Mouse (Mus musculus) stomach, embryonic 14.5 days (tissue): ENCODE results near the gene Gm13697. TPM values are rescaled to one million over a fixed set of nuclear protein-coding genes. Genes with fewer than 3 reads are reported as not detected.

Source experiments
- ATAC-seq: fragments of 200-750 bp; cut with Nextera tagmentation; 2 replicates; pipeline ENCODE4 v1.8.0; 2017; ENCODE audit warnings: low read depth, moderate TSS enrichment; ENCODE audit not compliant: insufficient number of reproducible peaks, insufficient read depth, low FRiP score
- H3K27ac ChIP-seq: fragments of 300-500 bp; sonication (generic); 2 replicates; pipeline ENCODE4 v1.5.1; 2014; ENCODE audit warnings: mild to moderate bottlenecking, low read length, moderate library complexity, mixed read lengths
- H3K27me3 ChIP-seq: fragments of 300-500 bp; sonication (generic); 2 replicates; pipeline ENCODE4 v1.6.1; 2014; ENCODE audit warnings: low read length, control low read depth, mixed read lengths; ENCODE audit not compliant: control insufficient read depth, insufficient read depth
- H3K36me3 ChIP-seq: fragments of 300-500 bp; sonication (generic); 2 replicates; pipeline ENCODE4 v1.6.1; 2014; ENCODE audit warnings: mild to moderate bottlenecking, control low read depth, low read length, moderate library complexity, mixed read lengths; ENCODE audit not compliant: control insufficient read depth, insufficient read depth
- H3K4me1 ChIP-seq: fragments of 300-500 bp; sonication (generic); 2 replicates; pipeline ENCODE4 v1.6.1; 2014; ENCODE audit warnings: low read length, control low read depth, mixed read lengths; ENCODE audit not compliant: control insufficient read depth, insufficient read depth
- H3K4me2 ChIP-seq: fragments of 300-500 bp; sonication (generic); replicated peaks from 2 replicates; pipeline ENCODE4 v1.6.1; 2014; ENCODE audit warnings: low read depth, low read length, control low read depth
- H3K4me3 ChIP-seq: fragments of 300-500 bp; sonication (generic); 2 replicates; pipeline ENCODE4 v1.5.1; 2014; ENCODE audit warnings: low read depth, low read length, control low read depth
- H3K9ac ChIP-seq: fragments of 300-500 bp; sonication (generic); replicated peaks from 2 replicates; pipeline ENCODE4 v1.6.1; 2014; ENCODE audit warnings: low read depth, mild to moderate bottlenecking, control low read depth, low read length, moderate library complexity, mixed read lengths
- H3K9me3 ChIP-seq: fragments of 300-500 bp; sonication (generic); 2 replicates; pipeline ENCODE4 v1.6.1; 2016; ENCODE audit warnings: low read depth, low read length, control low read depth; ENCODE audit not compliant: control insufficient read depth
- WGBS: fragments of 180-500 bp; shearing (Covaris S2); extraction: QIAGEN DNeasy Blood & Tissue Kit; methylation state at CpG from one replicate; pipeline ENCODE4 v1.1.7; 2014; 5-methylcytosine and 5-hydroxymethylcytosine counted together
- polyA plus RNA-seq: library from polyadenylated mRNA; unstranded; fragments of >200 nt; fragmentation: Nextera tagmentation; extraction: Ambion mirVana; gene quantifications from 2 replicates; pipeline ENCODE4 v1.2.1, GENCODE M21; 2014

Gene Gm13697
- polyA plus RNA-seq, 1 experiment from 2014 or later = not detected

DNA sequence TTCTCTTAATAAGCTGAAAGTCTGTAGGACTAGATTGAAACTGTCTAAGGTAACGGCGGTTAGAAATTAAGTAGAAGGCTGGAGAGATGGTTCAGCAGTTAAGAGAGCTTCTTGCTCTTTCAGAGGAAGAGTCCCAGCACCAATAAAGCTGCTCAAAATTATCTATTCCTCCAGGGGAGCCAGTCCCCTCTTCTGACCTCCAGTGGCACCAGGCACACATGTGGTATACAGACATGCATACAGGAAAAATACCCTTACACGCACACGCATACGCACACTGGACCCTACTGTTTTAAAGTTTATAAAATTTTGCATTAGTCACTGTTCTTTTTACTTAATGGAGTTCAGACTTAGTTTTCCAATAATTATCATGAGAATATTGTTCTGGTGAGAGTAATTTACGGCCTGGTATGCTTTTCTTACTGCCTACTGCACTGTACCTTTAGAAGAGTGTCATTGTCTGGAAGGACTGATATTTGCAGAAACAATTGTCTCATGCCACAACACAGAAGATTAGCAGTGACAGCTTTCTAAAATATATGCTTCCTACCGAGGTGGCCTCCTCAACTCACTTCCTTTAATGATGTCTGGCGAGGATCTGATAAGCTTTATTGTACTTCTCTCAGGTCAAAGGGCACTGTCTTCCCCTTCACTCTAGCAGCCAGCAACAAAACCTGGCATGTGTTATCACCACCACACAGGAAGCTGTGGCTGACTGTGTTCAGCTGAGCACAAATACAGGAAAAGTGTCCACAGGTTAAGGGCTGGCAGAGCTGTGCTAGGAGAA, 35.2 kb downstream of the Gm13697 start:
- Histone ChIP-seq H3K36me3 (no peaks in the 10 kb centered on the region), H3K9me3 (no peaks in the 10 kb centered on the region), H3K4me1 (no peaks in the 10 kb centered on the region), H3K9ac (no peak overlapping the region), H3K4me2 (no peak overlapping the region), H3K4me3 (no peak overlapping the region), H3K27me3 (no peaks in the 10 kb centered on the region), H3K27ac (no peak overlapping the region)
- ATAC-seq = no peak
- WGBS = 65% methylated on average over 8 of the region's 8 CpGs

DNA sequence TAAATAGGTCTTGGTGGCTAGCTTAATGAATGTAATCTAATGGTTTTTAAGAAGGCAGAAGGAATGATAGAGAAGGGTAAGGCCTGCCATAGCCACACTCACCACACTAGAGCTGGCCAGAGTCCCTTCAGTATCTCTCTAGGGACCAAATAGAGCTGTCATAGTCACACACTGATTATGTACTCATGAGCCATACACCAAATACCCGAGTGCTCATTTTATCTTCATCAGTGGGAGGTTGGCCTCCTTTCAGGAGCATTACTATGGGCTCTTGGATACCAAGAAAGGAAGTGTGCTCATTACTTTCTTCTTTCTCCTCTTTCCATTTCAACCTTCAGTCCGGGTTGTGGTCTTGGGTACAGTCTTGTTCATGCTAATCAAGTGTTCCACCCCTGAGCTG, 37.4 kb downstream of the Gm13697 start:
- Histone ChIP-seq H3K36me3 (no peaks in the 10 kb centered on the region), H3K4me2 (no peak overlapping the region), H3K4me3 (no peak overlapping the region), H3K27ac (no peak overlapping the region), H3K27me3 (no peaks in the 10 kb centered on the region), H3K9ac (no peak overlapping the region), H3K4me1 (no peaks in the 10 kb centered on the region), H3K9me3 (no peaks in the 10 kb centered on the region)
- no peak for ATAC-seq
- WGBS = 86% methylated on average over 2 of the region's 2 CpGs

DNA sequence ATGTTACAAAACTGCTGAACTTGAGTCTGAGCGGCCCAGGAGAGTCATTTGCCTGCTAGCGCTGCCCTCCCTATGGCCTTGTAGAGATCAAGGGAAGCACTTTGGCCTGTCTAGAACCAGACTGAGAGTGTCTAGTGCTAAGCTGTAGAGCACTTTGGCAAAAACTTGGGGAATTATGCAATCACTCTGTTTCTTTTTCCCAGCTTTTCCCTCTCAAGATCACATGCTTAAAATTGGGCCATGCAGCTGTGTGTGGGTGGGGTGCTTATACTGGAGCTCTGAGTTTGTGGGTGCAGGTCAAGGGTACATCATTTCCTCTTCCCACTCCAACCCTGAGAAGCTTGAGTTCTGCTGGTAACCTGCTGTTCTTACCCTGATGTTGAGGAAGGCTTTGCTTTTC, 38.4 kb downstream of the Gm13697 start:
- no peak overlapping the region for H3K4me2 ChIP-seq
- WGBS = 85% methylated on average over 2 of the region's 2 CpGs
- no peaks in the 10 kb centered on the region for H3K4me1 ChIP-seq
- no peaks in the 10 kb centered on the region for H3K27me3 ChIP-seq
- no peak overlapping the region for H3K4me3 ChIP-seq
- H3K36me3 ChIP-seq = no peaks in the 10 kb centered on the region
- no peaks in the 10 kb centered on the region for H3K9me3 ChIP-seq
- no peak overlapping the region for H3K9ac ChIP-seq
- no peak for ATAC-seq
- no peak overlapping the region for H3K27ac ChIP-seq

DNA sequence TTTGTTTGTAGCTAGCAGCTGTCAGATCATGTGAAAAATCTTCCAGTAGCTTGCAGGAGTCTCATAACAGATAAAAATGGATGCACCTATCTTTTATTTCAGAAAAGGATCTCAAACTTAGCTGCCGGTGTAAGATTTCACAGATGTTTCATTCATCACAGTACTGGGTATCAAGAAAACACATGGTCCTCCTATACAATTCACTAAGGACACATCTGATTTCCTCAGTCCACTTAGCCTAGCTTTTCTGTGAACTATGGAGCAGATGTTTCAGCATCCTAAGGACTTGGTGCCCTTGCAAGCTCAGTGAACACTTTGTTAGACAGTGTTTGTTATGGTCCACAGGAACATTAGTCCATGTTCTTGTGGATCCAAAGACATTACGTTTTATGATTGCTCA, 38.8 kb downstream of the Gm13697 start:
- no peak overlapping the region for H3K4me3 ChIP-seq
- H3K4me1 ChIP-seq = no peaks in the 10 kb centered on the region
- no peaks in the 10 kb centered on the region for H3K9me3 ChIP-seq
- H3K27me3 ChIP-seq = no peaks in the 10 kb centered on the region
- 82% methylated on average over 2 of the region's 2 CpGs for WGBS
- H3K4me2 ChIP-seq = no peak overlapping the region
- no peak overlapping the region for H3K27ac ChIP-seq
- no peak for ATAC-seq
- no peak overlapping the region for H3K9ac ChIP-seq
- no peaks in the 10 kb centered on the region for H3K36me3 ChIP-seq

DNA sequence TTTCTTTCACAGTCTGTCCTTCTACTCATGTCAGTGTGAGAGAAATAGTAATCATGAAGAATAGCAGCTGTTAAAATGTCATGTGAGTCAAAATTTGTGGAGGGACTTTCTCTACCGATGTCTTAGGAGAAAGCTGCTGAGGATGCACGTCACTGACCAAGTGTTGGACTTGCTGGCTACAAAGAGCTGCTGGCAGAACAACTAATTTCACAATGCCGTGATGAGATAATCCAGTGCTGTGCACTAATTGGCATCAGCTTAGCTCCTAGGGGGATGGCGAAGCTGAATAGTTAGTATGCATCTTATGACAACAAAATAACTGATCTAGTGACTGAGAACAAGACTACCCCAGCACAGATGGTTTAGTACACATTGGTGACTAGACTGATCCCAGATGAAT, 40.7 kb downstream of the Gm13697 start:
- H3K4me3 ChIP-seq = no peak overlapping the region
- H3K4me1 ChIP-seq = no peaks in the 10 kb centered on the region
- H3K4me2 ChIP-seq = no peak overlapping the region
- no peak overlapping the region for H3K27ac ChIP-seq
- H3K9ac ChIP-seq = no peak overlapping the region
- H3K9me3 ChIP-seq = no peaks in the 10 kb centered on the region
- ATAC-seq = no peak
- 66% methylated on average over 4 of the region's 4 CpGs for WGBS
- no peaks in the 10 kb centered on the region for H3K27me3 ChIP-seq
- H3K36me3 ChIP-seq = no peaks in the 10 kb centered on the region

DNA sequence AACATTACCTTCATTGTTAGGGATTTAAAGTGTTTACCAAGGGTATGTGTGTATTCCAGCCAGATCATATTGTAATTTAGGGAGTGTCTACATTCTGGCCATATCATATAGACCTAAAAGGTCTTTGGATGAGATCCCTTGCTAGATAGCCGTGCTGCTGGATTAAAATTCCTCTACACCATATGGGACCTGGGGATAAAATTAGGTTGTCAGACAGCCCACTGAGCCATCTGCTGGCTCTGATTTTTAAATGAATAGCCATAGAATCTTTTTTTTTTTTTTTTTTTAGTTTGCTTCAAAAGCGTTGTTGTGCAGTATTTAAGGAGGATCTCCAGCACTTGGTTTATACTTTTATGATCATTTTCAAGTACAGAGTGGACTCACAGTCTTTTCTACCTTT, 48.0 kb downstream of the Gm13697 start:
- 89% methylated on average over 2 of the region's 2 CpGs for WGBS
- no peak for ATAC-seq
- H3K4me3 ChIP-seq = no peak overlapping the region
- H3K36me3 ChIP-seq = no peaks in the 10 kb centered on the region
- no peak overlapping the region for H3K27ac ChIP-seq
- H3K9me3 ChIP-seq = no peaks in the 10 kb centered on the region
- H3K9ac ChIP-seq = no peak overlapping the region
- no peaks in the 10 kb centered on the region for H3K27me3 ChIP-seq
- no peak overlapping the region for H3K4me2 ChIP-seq
- no peaks in the 10 kb centered on the region for H3K4me1 ChIP-seq

DNA sequence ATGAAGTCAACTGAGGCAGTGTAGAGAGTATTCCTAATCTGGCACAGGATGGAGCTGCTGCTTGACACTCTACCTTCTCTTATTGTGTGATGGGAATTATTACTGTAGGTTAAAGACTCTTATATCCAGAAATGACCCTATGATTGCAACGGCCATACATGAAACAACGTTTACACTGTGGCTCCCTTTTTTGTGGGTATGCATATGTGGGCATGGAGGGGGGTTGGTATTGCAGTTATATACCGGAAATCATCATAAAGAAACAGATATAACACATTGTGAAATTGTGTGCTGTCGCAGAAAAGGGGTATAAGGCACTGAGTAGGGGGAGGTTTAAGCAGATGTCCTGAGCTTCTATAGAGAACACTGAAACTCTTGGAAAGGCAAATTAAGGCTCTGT, 51.5 kb downstream of the Gm13697 start:
- no peak overlapping the region for H3K4me3 ChIP-seq
- no peaks in the 10 kb centered on the region for H3K9me3 ChIP-seq
- no peak overlapping the region for H3K27ac ChIP-seq
- H3K4me1 ChIP-seq = 0 out of 2 replicates have a peak, but pooled peaks cover 3% of the 10 kb centered on the region
- H3K27me3 ChIP-seq = no peaks in the 10 kb centered on the region
- no peaks in the 10 kb centered on the region for H3K36me3 ChIP-seq
- no peak overlapping the region for H3K9ac ChIP-seq
- no peak overlapping the region for H3K4me2 ChIP-seq
- no peak for ATAC-seq
- 77% methylated on average over 4 of the region's 4 CpGs for WGBS
